Mouse (Mus musculus): Measurements from ENCODE around the gene Pkd2.
"Not testable (repeated sequence)": the region's sequence is repeated elsewhere in the genome, so short reads cannot be mapped to it uniquely, and the experiment has no call there.

The Pkd2 gene

DNA sequence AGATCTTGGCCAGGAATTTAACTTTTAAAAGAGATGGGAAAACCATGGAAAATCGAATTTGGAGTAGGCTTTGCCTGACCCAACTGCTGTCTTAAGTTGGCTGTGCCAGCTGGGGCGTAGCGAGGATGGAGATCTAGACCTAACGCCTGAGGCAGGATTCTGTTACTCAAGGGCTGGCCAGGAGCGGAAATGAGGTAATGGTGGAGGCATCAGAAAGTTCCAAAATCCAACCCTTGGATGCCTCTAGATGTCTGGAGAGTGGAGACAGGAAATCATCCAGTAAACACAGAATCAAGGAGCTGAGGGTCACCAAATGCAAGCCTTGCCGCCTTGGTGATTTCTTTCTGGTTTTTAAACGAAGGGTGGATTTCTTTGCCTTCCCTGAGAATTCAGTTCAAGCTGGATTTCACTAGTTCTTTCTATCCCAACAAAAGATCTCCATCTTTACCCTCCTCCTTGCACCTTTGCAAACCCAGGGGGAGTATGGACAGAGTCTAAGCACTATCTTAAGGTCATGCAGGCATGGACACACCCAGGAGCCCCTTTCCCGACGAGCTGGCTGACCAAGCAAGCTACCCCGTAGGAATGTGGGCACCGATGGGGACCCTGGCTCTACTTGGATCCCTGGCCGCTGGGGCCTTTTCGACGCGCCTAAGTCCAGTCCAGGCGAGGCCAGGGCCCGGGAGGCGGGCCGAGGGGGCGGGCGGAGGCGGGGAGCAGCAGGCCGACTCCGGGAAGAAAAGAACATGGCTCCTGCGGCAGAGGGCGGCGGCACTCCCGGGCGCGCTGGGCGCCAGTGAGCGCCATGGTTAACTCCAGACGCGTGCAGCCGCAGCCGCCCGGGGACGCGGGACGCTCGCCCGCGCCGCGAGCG is at the start of gene Pkd2:
Gene Pkd2 (plus strand): TSS at position 619 of the 874 bp plus-strand sequence.
- peak; percentile 74 for DNase-seq (ENCODE audit: low spot score)

DNA sequence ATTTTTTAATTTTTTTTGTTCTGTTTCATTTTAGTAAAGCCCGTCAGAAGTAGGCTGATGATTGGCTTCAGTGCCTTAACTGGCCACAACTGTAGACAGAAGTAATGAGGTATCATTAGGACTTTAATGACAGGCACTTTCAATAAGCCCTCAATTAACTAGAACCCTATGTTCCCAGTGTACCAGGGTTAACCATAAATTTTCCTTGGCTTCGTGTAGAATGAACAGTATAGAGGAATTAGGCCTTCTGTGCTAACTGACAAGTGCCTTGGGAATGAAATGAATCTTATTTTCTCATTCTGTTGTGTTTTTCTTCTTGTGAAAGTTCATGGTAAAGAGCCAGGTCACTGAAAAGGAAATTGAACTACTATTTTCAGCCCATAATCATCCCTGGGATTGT is 43.3 kb upstream of the Pkd2 start:
- DNase-seq (ENCODE audit: low spot score), result no peak

GRCm38 (mm10) chr5:104417028-104417427 is 42.2 kb upstream of the Pkd2 start:
- DNase-seq (ENCODE audit: low spot score), result no peak

DNA sequence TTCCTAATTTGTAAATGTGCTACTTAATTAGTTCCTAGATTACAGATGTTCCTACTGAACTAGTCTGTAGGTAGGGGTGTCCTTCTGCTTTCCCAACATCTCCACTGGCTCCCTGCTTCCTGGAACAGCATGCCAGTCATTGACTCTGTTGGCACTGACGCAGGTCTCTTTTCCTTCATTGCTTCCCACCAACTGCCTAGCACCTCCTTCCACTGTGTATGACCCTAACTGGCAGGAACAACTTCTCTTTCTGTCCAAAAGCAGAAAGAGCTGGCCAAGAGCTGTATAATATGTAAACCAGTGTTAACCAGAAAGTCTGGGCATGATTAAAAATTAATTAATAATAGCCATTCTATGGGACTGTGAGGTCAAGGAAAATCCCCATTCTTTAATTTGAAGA is 41.5 kb upstream of the Pkd2 start:
- DNase-seq (ENCODE audit: low spot score), result no peak

- DNase-seq (ENCODE audit: low spot score), result no peak
These were observed 37.2 kb upstream of the Pkd2 start for GRCm38 (mm10) chr5:104422039-104422438.

DNA sequence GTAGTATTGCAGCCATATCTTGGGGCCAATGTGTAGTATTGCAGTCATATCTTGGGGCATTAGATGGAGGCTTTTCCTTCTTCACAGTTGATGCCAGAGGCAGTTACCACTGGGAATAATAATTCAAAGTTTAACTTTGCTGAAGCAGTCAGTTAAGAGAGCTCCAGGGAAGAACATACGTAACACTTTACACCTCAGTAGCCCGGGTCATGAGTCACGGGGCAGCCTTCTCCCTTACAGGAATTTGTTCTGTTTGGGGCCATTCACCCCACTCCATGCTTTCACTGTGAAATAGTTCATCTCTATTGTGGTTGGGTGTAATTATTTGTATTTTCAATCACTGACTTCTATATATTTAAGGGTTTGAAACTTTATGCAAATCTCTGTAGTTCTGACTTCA is 35.4 kb upstream of the Pkd2 start:
- no peak for DNase-seq (ENCODE audit: low spot score)

DNA sequence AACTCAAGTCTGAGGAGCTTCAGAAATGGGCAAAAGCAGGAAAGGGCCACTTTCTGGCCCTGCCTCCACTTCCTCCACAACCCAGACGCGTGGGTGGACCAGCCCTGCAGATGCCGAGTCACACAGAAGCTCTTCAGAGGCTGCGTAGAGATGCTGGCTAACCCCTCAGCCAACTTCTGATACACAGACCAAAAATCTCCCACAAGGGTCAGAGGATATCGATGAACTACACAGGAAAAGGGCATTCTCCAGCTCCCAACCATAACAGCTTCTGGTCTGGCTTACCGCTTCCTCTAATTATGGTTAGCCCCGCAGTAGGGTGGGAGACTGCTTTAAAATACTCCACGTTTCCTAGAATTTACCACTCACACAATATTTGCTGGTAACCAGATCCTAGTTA is 33.3 kb upstream of the Pkd2 start:
- no peak for DNase-seq (ENCODE audit: low spot score)

DNA sequence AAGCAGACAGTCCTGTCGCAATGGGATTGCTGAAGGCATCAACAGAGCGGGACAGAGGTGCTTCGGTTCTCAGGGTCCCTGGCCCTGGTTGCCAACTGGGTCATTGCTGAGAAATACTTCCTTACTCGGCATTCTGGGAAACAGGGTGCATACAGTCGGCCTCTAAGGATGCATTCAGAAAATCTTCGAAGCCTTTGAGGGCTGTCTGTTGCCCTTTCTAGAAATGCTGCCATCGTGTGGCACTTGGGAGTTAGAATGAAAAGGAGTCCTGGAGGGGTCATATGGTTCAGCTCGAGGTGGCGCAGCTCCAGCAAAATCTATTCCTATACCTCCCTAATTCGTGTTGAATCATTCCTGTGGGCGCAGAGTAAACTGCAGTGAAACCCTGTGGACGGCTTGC is 26.4 kb upstream of the Pkd2 start:
- DNase-seq (ENCODE audit: low spot score), result no peak

- DNase-seq (ENCODE audit: low spot score), result no peak
These were observed 25.2 kb upstream of the Pkd2 start for GRCm38 (mm10) chr5:104433968-104434565.

- no peak for DNase-seq (ENCODE audit: low spot score)
These were observed 24.4 kb upstream of the Pkd2 start, which contains the start of gene Spp1 for GRCm38 (mm10) chr5:104434835-104435301. Gene Spp1 (plus strand): TSS chr5:104435118.

- DNase-seq (ENCODE audit: low spot score), result no peak
These were observed 22.7 kb upstream of the Pkd2 start for GRCm38 (mm10) chr5:104436406-104437076.

DNA sequence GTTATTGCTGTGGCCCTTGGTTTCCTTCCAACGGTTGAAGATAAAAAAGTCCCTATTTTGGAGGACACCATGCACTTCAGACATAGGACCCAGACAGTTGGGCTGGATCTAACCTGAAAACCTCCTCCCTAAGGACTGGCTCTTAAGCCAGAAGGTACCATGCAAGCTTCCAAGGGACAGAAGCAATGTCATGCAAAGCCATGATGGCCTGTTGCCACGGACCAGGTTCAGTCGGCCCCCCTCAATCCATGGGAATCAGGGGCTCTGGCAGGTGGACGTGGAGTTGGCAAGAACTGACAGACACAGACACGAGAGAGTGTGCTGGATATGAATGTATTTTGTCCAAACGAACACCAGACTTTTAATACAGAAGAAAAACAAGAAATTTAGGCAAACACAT is 16.9 kb upstream of the Pkd2 start:
- no peak for DNase-seq (ENCODE audit: low spot score)

DNA sequence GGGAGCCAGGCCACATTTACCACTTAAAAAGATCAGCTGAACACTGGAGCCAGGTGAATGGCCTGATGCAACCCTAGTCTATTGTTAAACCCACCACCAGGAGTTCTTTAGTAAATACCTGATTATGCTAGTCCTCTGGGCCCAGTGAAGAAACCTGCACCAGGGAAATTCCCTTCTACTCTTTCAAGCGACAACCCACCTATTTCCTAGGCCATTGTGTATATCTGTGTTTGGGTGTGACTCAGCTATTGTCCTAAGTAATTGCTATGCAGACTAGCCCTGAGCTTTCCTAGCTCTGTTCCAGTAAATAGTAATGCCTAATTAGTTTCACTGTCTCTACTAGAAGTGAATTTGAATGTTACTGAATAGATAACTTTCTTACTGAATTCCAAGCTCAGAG is 16.4 kb upstream of the Pkd2 start:
- no peak for DNase-seq (ENCODE audit: low spot score)

- DNase-seq (ENCODE audit: low spot score), result no peak
These were observed 13.1 kb upstream of the Pkd2 start for GRCm38 (mm10) chr5:104446156-104446555.

DNA sequence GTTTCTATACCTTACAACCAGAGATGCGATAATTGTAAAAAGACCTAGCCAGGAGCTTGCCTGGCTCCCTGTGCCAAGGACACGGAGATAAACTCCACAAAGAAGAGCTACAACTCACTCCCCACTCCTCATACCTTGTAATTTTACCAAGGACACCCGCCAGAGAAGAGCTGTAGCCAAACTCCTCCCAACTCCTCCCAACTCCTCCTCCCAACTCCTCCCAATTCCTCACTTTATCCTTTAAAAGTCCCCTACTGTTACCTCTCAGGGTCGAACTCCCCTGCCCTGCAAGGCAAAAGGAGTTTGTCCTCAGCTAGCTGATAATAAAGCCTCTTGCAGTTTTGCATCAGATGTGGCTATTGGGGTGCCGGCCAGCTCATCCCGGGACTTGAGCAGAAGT is 10.9 kb upstream of the Pkd2 start:
- not testable (repeated sequence) for DNase-seq (ENCODE audit: low spot score)

- no peak for DNase-seq (ENCODE audit: low spot score)
These were observed 9.8 kb upstream of the Pkd2 start for GRCm38 (mm10) chr5:104449491-104449890.

- no peak for DNase-seq (ENCODE audit: low spot score)
These were observed 6.2 kb upstream of the Pkd2 start for GRCm38 (mm10) chr5:104453075-104453474.

DNA sequence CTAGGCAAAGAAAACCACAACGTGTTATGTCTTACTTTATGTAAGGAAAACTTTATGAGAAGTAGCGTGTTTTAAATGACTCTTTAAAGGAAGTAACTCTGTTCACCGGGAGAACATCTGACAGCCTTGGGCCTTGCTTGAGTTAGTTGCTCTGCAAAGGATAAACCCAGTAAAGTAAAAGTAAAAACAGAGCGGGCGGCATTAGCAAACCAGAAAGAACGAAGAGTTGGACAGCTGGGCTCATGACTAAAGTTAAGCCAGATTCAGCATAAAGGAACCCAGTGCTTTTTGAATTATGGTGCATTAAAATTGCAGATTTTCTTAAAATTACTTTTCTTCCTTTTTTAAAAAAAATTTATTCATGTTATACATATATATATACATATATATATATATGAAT is 4.7 kb upstream of the Pkd2 start:
- no peak for DNase-seq (ENCODE audit: low spot score)

- DNase-seq (ENCODE audit: low spot score), result peak; percentile 41
These were observed 631 bp downstream of the Pkd2 start for GRCm38 (mm10) chr5:104459706-104460455.

- no peak for DNase-seq (ENCODE audit: low spot score)
These were observed 1.2 kb downstream of the Pkd2 start for GRCm38 (mm10) chr5:104460456-104460838.

GRCm38 (mm10) chr5:104460856-104461255 is 1.6 kb downstream of the Pkd2 start:
- DNase-seq (ENCODE audit: low spot score), result no peak

GRCm38 (mm10) chr5:104465279-104465678 is 6.0 kb downstream of the Pkd2 start:
- DNase-seq (ENCODE audit: low spot score), result no peak
